Mouse (Mus musculus) CD4-positive, CD25-positive, alpha-beta regulatory T cell, adult 4 months (primary cell): ENCODE results near the gene Cyth3. TPM values are rescaled to one million over a fixed set of nuclear protein-coding genes. Genes with fewer than 3 reads are reported as not detected.

Experiments
- ATAC-seq: one replicate; pipeline ENCODE4 v1.8.0; 2017
- polyA plus RNA-seq, 2 experiments: library from polyadenylated mRNA; unstranded; fragments of 100-300 nt; shearing (Covaris generic); gene quantifications; one replicate each; pipeline ENCODE4 v1.2.1; 2017

Gene Cyth3
- 10 to 100 TPM; 40.6 to 59.7 TPM for polyA plus RNA-seq

GRCm38 (mm10) chr5:143621893-143622622 lies at the start of gene Cyth3:
Gene Cyth3, plus strand, starts transcription at chr5:143622447.
- peak; percentile 89 for ATAC-seq

- no peak for ATAC-seq
Measured at GRCm38 (mm10) chr5:143573067-143573466, 49.2 kb upstream of the Cyth3 start.

- no peak for ATAC-seq
Measured at GRCm38 (mm10) chr5:143574261-143575178, 47.7 kb upstream of the Cyth3 start.

GRCm38 (mm10) chr5:143579537-143580203 lies 42.6 kb upstream of the Cyth3 start:
- ATAC-seq: no peak

GRCm38 (mm10) chr5:143580982-143581381 lies 41.3 kb upstream of the Cyth3 start:
- ATAC-seq: no peak

GRCm38 (mm10) chr5:143581874-143582273 lies 40.4 kb upstream of the Cyth3 start:
- no peak for ATAC-seq

- no peak for ATAC-seq
Measured at GRCm38 (mm10) chr5:143583081-143583480, 39.2 kb upstream of the Cyth3 start.

GRCm38 (mm10) chr5:143584982-143585381 lies 37.3 kb upstream of the Cyth3 start:
- ATAC-seq: no peak

GRCm38 (mm10) chr5:143586386-143586785 lies 35.9 kb upstream of the Cyth3 start:
- no peak for ATAC-seq

GRCm38 (mm10) chr5:143589108-143589507 lies 33.1 kb upstream of the Cyth3 start:
- ATAC-seq: no peak

GRCm38 (mm10) chr5:143592926-143593325 lies 29.3 kb upstream of the Cyth3 start:
- no peak for ATAC-seq

GRCm38 (mm10) chr5:143593563-143594146 lies 28.6 kb upstream of the Cyth3 start:
- no peak for ATAC-seq

- no peak for ATAC-seq
Measured at GRCm38 (mm10) chr5:143594291-143595065, 27.8 kb upstream of the Cyth3 start.

- ATAC-seq: no peak
Measured at GRCm38 (mm10) chr5:143602051-143602450, 20.2 kb upstream of the Cyth3 start.

GRCm38 (mm10) chr5:143604157-143604774 lies 18.0 kb upstream of the Cyth3 start:
- no peak for ATAC-seq

GRCm38 (mm10) chr5:143606756-143607155 lies 15.5 kb upstream of the Cyth3 start:
- no peak for ATAC-seq

- ATAC-seq: no peak
Measured at GRCm38 (mm10) chr5:143608175-143608574, 14.1 kb upstream of the Cyth3 start.

GRCm38 (mm10) chr5:143611954-143612353 lies 10.3 kb upstream of the Cyth3 start:
- ATAC-seq: no peak

- no peak for ATAC-seq
Measured at GRCm38 (mm10) chr5:143613265-143613664, 9.0 kb upstream of the Cyth3 start.

- ATAC-seq: no peak
Measured at GRCm38 (mm10) chr5:143614519-143614918, 7.7 kb upstream of the Cyth3 start.

- ATAC-seq: no peak
Measured at GRCm38 (mm10) chr5:143615353-143615752, 6.9 kb upstream of the Cyth3 start.
